Mouse (Mus musculus): ENCODE results near the gene Itga10. TPM values are rescaled to one million over a fixed set of nuclear protein-coding genes. Genes with fewer than 3 reads are reported as not detected.
"Not testable (repeated sequence)": the region's sequence is repeated elsewhere in the genome, so short reads cannot be mapped to it uniquely, and the experiment has no call there.

Itga10 gene
- total and polyA plus RNA-seq, 2 experiments from 2014 or later = 1.4 to 2.6 TPM

DNA sequence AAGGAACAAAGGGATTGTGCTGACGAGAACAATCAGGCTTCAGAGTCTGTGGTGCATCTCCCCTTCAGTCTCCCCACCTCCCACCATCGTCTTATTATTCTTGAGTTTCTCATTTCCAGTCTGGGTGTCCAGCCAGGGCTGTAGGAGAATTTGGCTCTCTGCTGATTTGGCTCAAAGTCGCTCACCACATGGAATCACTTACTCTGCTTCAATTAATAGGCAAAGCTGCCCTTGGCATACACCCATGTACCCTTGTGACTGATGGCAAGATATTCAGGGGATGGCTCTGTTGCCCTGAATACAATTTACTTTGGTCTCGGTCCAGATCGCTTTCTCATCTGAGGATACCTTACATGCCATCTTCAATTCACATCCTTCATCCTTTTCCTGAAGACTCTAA is 42.1 kb upstream of the Itga10 start:
- Histone ChIP-seq H3K36me3 (ENCODE audit: insufficient read depth, low read length) (no peaks in the 10 kb centered on the region), H3K4me2 (ENCODE audit: low read depth, low read length) (peak overlapping the region; percentile 74), H3K9me3 (ENCODE audit: low read length) (no peaks in the 10 kb centered on the region), H3K9ac (replicated peaks; ENCODE audit: low read length) (peak overlapping the region; percentile 83), H3K27me3 (ENCODE audit: insufficient read depth, low read length) (no peaks in the 10 kb centered on the region), H3K4me3 (ENCODE audit: low read length) (peak overlapping the region; percentile 83), H3K27ac (peak overlapping the region; percentile 95), H3K4me1 (ENCODE audit: insufficient read depth, low read length) (peaks cover 27% of the 10 kb centered on the region)
- ATAC-seq = no peak
- DNase-seq (ENCODE audit: low spot score) = peak; percentile 83
- no peak for TF ChIP-seq CTCF (IDR thresholded peaks at IDR 0.05; ENCODE audit: low read depth)
- 14% methylated on average over 5 of the region's 5 CpGs for WGBS

DNA sequence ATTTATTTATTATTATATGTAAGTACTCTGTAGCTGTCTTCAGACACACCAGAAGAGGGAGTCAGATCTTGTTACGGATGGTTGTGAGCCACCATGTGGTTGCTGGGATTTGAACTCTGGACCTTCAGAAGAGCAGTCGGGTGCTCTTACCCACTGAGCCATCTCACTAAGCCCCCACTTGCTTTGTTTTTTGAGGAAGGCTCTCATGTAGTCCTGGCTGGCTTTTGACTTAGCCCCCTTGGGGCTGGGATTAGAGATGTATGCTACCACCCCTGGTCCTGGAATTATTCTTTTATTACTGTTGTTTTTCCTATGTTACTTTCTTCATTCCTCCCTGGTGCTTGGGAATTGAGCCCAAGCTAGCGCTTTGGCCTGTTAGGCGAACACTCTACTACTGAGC is 39.4 kb upstream of the Itga10 start:
- not testable (repeated sequence) for ATAC-seq

DNA sequence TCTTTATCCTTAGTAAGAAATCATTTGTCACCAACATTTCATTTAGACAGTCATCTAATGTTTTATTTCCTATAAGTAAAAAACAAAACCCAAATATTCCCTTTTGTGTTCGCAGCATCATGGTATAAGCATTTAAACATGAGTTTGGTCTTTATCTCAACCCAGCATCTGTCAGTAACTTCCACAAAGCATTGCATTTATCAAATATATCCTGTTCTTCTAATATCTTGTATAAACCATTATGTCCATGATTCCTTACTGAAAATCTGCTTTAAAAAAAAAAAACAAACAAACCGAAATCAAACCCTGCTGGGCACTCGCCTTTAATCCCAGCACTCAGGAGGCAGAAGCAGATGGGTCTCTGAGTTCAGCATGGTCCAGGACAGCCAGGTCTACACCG is 38.8 kb upstream of the Itga10 start:
- 85% methylated on average over 4 of the region's 4 CpGs for WGBS
- no peaks in the 10 kb centered on the region for H3K36me3 ChIP-seq (ENCODE audit: insufficient read depth, low read length)
- TF ChIP-seq CTCF (IDR thresholded peaks at IDR 0.05; ENCODE audit: low read depth) = no peak
- no peak overlapping the region for H3K4me2 ChIP-seq (ENCODE audit: low read depth, low read length)
- H3K27me3 ChIP-seq (ENCODE audit: insufficient read depth, low read length) = no peaks in the 10 kb centered on the region
- DNase-seq (ENCODE audit: low spot score) = no peak
- H3K4me1 ChIP-seq (ENCODE audit: insufficient read depth, low read length) = peaks cover 19% of the 10 kb centered on the region
- no peak overlapping the region for H3K27ac ChIP-seq
- no peak overlapping the region for H3K9ac ChIP-seq (replicated peaks; ENCODE audit: low read length)
- ATAC-seq = no peak
- H3K9me3 ChIP-seq (ENCODE audit: low read length) = no peaks in the 10 kb centered on the region
- no peak overlapping the region for H3K4me3 ChIP-seq (ENCODE audit: low read length)

More for the DNA sequence above, 39.4 kb upstream of the Itga10 start:
- not testable (repeated sequence) for DNase-seq (ENCODE audit: low spot score); H3K4me3 ChIP-seq (ENCODE audit: low read length); H3K27ac ChIP-seq; H3K9ac ChIP-seq (replicated peaks; ENCODE audit: low read length); H3K4me2 ChIP-seq (ENCODE audit: low read depth, low read length); H3K9me3 ChIP-seq (ENCODE audit: low read length); H3K36me3 ChIP-seq (ENCODE audit: insufficient read depth, low read length); H3K27me3 ChIP-seq (ENCODE audit: insufficient read depth, low read length)
- H3K4me1 ChIP-seq (ENCODE audit: insufficient read depth, low read length) = peaks cover 19% of the 10 kb centered on the region
- 86% methylated on average over 3 of the region's 4 CpGs for WGBS

DNA sequence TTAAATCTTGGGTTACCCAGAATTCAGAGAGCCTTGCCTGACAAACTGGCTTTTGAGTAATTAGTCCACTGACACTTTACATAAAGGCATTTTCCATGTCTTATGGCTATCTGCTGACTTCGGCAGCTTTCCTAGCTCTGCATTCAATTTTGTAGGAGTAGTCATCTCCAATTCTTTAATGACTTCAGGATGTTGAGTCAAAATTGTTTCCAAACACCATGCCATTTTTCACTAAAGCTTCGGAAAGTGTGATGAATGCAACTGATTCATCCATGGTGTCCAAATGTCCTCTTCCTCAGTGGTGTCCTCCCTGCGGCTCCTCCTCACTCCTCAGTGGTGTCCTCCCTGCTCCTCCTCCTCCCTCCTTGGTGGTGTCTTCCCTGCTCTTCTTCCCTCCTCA is 27.4 kb upstream of the Itga10 start:
- Histone ChIP-seq H3K27me3 (ENCODE audit: insufficient read depth, low read length) (no peaks in the 10 kb centered on the region), H3K4me2 (ENCODE audit: low read depth, low read length) (no peak overlapping the region), H3K9ac (replicated peaks; ENCODE audit: low read length) (no peak overlapping the region), H3K4me3 (ENCODE audit: low read length) (no peak overlapping the region), H3K4me1 (ENCODE audit: insufficient read depth, low read length) (no peaks in the 10 kb centered on the region), H3K36me3 (ENCODE audit: insufficient read depth, low read length) (peaks cover 44% of the 10 kb centered on the region), H3K9me3 (ENCODE audit: low read length) (no peaks in the 10 kb centered on the region), H3K27ac (no peak overlapping the region)
- WGBS = 88% methylated on average over 3 of the region's 3 CpGs
- DNase-seq (ENCODE audit: low spot score) (no peak), ATAC-seq (no peak)
- TF ChIP-seq CTCF (IDR thresholded peaks at IDR 0.05; ENCODE audit: low read depth) = no peak

- H3K9me3 ChIP-seq (ENCODE audit: low read length) = no peaks in the 10 kb centered on the region
- no peak overlapping the region for H3K4me2 ChIP-seq (ENCODE audit: low read depth, low read length)
- no peak overlapping the region for H3K4me3 ChIP-seq (ENCODE audit: low read length)
- H3K9ac ChIP-seq (replicated peaks; ENCODE audit: low read length) = no peak overlapping the region
- DNase-seq (ENCODE audit: low spot score) (no peak), ATAC-seq (no peak)
- no peak for TF ChIP-seq CTCF (IDR thresholded peaks at IDR 0.05; ENCODE audit: low read depth)
- 97% methylated on average over 4 of the region's 4 CpGs for WGBS
- no peaks in the 10 kb centered on the region for H3K27me3 ChIP-seq (ENCODE audit: insufficient read depth, low read length)
- no peaks in the 10 kb centered on the region for H3K4me1 ChIP-seq (ENCODE audit: insufficient read depth, low read length)
- no peak overlapping the region for H3K27ac ChIP-seq
- H3K36me3 ChIP-seq (ENCODE audit: insufficient read depth, low read length) = peaks cover 40% of the 10 kb centered on the region; the same call in 1 of the 2 replicates
Measured at GRCm38 (mm10) chr3:96623201-96623600, 22.2 kb upstream of the Itga10 start.

- Histone ChIP-seq H3K4me1 (ENCODE audit: insufficient read depth, low read length) (peaks cover 7% of the 10 kb centered on the region; the same call in 1 of the 2 replicates), H3K27ac (peak within 1 kb of the TSS; percentile 81), H3K36me3 (ENCODE audit: insufficient read depth, low read length) (peaks cover 17% of the 10 kb centered on the region; the same call in 1 of the 2 replicates), H3K27me3 (ENCODE audit: insufficient read depth, low read length) (no peaks in the 10 kb centered on the region), H3K4me2 (ENCODE audit: low read depth, low read length) (peak within 1 kb of the TSS; percentile 82), H3K4me3 (ENCODE audit: low read length) (peak within 1 kb of the TSS; percentile 63), H3K9me3 (ENCODE audit: low read length) (no peaks in the 10 kb centered on the region), H3K9ac (replicated peaks; ENCODE audit: low read length) (peak within 1 kb of the TSS; percentile 69)
- WGBS = under 1% methylated on average over 48 of the region's 48 CpGs
- ATAC-seq (peak; percentile 96), DNase-seq (ENCODE audit: low spot score) (peak; percentile 100)
- no peak for TF ChIP-seq CTCF (IDR thresholded peaks at IDR 0.05; ENCODE audit: low read depth)
Measured at GRCm38 (mm10) chr3:96629729-96630600, 15.4 kb upstream of the Itga10 start, which contains the start of gene Rbm8a. Rbm8a (plus strand) TSS chr3:96629933.

GRCm38 (mm10) chr3:96632058-96632457 is 13.3 kb upstream of the Itga10 start:
- Histone ChIP-seq H3K36me3 (ENCODE audit: insufficient read depth, low read length) (peaks cover 15% of the 10 kb centered on the region; the same call in 1 of the 2 replicates), H3K9ac (replicated peaks; ENCODE audit: low read length) (no peak overlapping the region), H3K27me3 (ENCODE audit: insufficient read depth, low read length) (no peaks in the 10 kb centered on the region), H3K4me2 (ENCODE audit: low read depth, low read length) (no peak overlapping the region), H3K9me3 (ENCODE audit: low read length) (no peaks in the 10 kb centered on the region), H3K4me3 (ENCODE audit: low read length) (no peak overlapping the region), H3K4me1 (ENCODE audit: insufficient read depth, low read length) (peaks cover 13% of the 10 kb centered on the region; the same call in 1 of the 2 replicates), H3K27ac (no peak overlapping the region)
- no peak for TF ChIP-seq CTCF (IDR thresholded peaks at IDR 0.05; ENCODE audit: low read depth)
- ATAC-seq (no peak), DNase-seq (ENCODE audit: low spot score) (no peak)

All from hindbrain, postnatal 0 days (tissue).